ENCODE assay signal across 7 mouse cellular contexts in the genomic region with DNA sequence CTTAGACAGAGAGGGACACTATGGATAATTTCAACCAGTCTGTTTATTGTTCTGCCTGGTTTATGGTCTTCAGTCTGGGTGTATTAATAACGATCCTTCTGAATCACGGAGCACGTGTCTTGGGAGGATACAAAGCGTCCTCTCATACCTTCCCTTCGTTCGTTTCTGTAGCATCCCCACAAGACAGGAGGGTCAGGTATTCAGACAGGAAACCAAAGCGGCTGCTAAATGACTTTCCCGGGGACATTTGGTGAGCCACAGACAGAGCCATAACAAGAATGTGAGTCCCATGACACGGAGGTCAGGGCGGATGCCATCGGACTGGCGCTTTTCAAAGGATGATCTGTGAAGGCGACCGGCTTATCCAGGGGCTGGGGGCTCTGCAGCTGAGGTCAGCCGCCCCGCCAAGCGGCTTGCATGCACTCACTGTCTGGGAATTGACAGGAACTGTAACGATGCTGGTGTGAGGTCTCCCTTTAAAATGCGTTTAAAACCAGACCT.
DNase-seq lines count a peak whose midpoint lies in the region; ATAC-seq lines count a peak whose summit lies in the region.

No protein-coding gene starts in this region.

- peak overlapping the region; percentile 28 for H3K4me3 ChIP-seq in hindbrain, embryonic 16.5 days (ENCODE audit: low read length)
- H3K4me3 ChIP-seq in midbrain, embryonic 13.5 days (replicated peaks): peak overlapping the region; percentile 18

- no peak overlapping the region for H3K27ac ChIP-seq in hindbrain, embryonic 16.5 days (ENCODE audit: low read depth, low read length)
- H3K27ac ChIP-seq in midbrain, embryonic 13.5 days: no peak overlapping the region

- peak overlapping the region; percentile 64 for H3K9ac ChIP-seq in hindbrain, embryonic 16.5 days (ENCODE audit: low read depth, low read length)
- 0 out of 2 replicates have a peak overlapping the region, but pooled peaks have one; percentile 21 for H3K9ac ChIP-seq in midbrain, embryonic 13.5 days (replicated peaks)

- no peaks in the 10 kb centered on the region for H3K36me3 ChIP-seq in hindbrain, embryonic 16.5 days (ENCODE audit: control insufficient read depth, insufficient read depth, low read length)
- no peaks in the 10 kb centered on the region for H3K36me3 ChIP-seq in midbrain, embryonic 13.5 days

- no peaks in the 10 kb centered on the region for H3K9me3 ChIP-seq in hindbrain, embryonic 16.5 days (ENCODE audit: control insufficient read depth, low read length)
- H3K9me3 ChIP-seq in midbrain, embryonic 13.5 days: no peaks in the 10 kb centered on the region

- no peaks in the 10 kb centered on the region for H3K27me3 ChIP-seq in hindbrain, embryonic 16.5 days (replicated peaks; ENCODE audit: control insufficient read depth, insufficient read depth, low read length)
- H3K27me3 ChIP-seq in midbrain, embryonic 13.5 days: no peaks in the 10 kb centered on the region

- WGBS in hindbrain, embryonic 16.5 days: 14% methylated on average over 19 of the region's 19 CpGs
- 20% methylated on average over 19 of the region's 19 CpGs for WGBS in midbrain, embryonic 13.5 days

- peak; percentile 39 for DNase-seq in Muller cell, postnatal 12 days (ENCODE audit: inconsistent ontology term)
- peak; percentile 83 for DNase-seq in embryo, embryonic 10.5 days (ENCODE audit: low spot score)
- DNase-seq in layer of hippocampus, adult 11-12 months (ENCODE audit: low spot score): no peak
- no peak for DNase-seq in B cell, adult 2 months
- no peak for DNase-seq in cerebellum, adult 9-11 months

- H3K4me1 ChIP-seq in hindbrain, embryonic 16.5 days (ENCODE audit: control insufficient read depth, insufficient read depth, low read depth, low read length): peaks cover 5% of the 10 kb centered on the region; the same call in 1 of the 2 replicates
- peaks cover 7% of the 10 kb centered on the region for H3K4me1 ChIP-seq in midbrain, embryonic 13.5 days (replicated peaks)

- ATAC-seq in hindbrain, embryonic 16.5 days: peak; percentile 42; the same call in 1 of the 2 replicates
- ATAC-seq in midbrain, embryonic 13.5 days: peak; percentile 24; the same call in 1 of the 2 replicates

- peak overlapping the region; percentile 61 for H3K4me2 ChIP-seq in hindbrain, embryonic 16.5 days (ENCODE audit: low read length)
- H3K4me2 ChIP-seq in midbrain, embryonic 13.5 days (replicated peaks): peak overlapping the region; percentile 45

Comparison
In these comparisons a context has a peak if more than half of its experiments do, and no peak if none do; other contexts are left out.
1. DNase-seq: peak in Muller cell, postnatal 12 days (single experiment) and embryo, embryonic 10.5 days (single experiment); none in layer of hippocampus, adult 11-12 months (single experiment), B cell, adult 2 months (0 of 2) and cerebellum, adult 9-11 months (single experiment).